Mouse (Mus musculus) lung, adult 2 months (tissue): ENCODE data around the gene Cdc42se2.

ENCODE experiments used
- CTCF ChIP-seq: fragments of 200-500 bp; IDR thresholded peaks from 2 replicates; pipeline ENCODE4 v1.5.1; 2011; ENCODE audit warnings: mild to moderate bottlenecking, low read length, control low read depth; ENCODE audit not compliant: insufficient read depth
- POLR2A ChIP-seq: fragments of 200-500 bp; IDR thresholded peaks from 2 replicates; pipeline ENCODE4 v1.6.1; 2011; ENCODE audit warnings: low read depth, mild to moderate bottlenecking, control low read depth, low read length, borderline replicate concordance; ENCODE audit errors: extremely low read depth

GRCm38 (mm10) chr11:54811054-54811453 lies 23.6 kb upstream of the Cdc42se2 start:
- TF ChIP-seq POLR2A (no peak), CTCF (no peak)
